In the genomic region with DNA sequence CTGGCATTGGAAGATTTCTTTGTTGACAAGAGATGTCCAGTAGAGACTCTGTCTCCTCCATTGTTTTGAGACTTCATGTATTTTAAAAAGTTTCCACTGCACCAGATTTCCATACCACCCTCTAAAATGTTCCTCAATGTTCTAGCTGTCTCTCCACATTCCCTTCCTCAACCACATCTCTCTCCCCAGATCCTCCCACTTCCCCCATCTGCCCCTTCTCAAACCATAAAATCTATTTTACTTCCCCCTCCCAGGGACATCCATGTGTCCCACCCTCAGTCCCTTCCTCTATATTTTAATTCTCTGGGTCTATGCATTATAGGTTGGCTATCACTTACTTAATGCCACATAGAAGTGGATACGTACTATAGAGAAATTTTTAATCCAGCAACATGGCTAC, we compare ENCODE assay signal across 18 mouse cellular contexts. TPM values are rescaled to one million over a fixed set of nuclear protein-coding genes. Genes with fewer than 3 reads are reported as not detected.
DNase-seq lines count a peak whose midpoint lies in the region; ATAC-seq lines count a peak whose summit lies in the region.
"Had no signal": no experiment of that assay in that cellular context is flagged by ENCODE, and none has a peak within 500 bp of the region (broad histone marks: within the 10 kb centered on the region; RNA-seq: fewer than 3 reads in every experiment).

No protein-coding gene starts in this region.

- ATAC-seq in common myeloid progenitor, adult 5-6 weeks (replicated peaks; ENCODE audit: low read depth, poor library complexity, severe bottlenecking) = peak; percentile 62
- ATAC-seq in granulocyte monocyte progenitor cell, adult 5-6 weeks (replicated peaks; ENCODE audit: poor library complexity, severe bottlenecking) = peak; percentile 98
- peak; percentile 82 for ATAC-seq in megakaryocyte progenitor cell, adult 5-6 weeks (replicated peaks; ENCODE audit: poor library complexity)
- ATAC-seq: forebrain, embryonic 13.5 days; forebrain, embryonic 15.5 days; forebrain, postnatal 0 days had no signal

- DNase-seq in kidney, postnatal 36 days = no peak
- DNase-seq in retina, postnatal 1 day = no peak
- DNase-seq: adrenal gland, adult 2 months; adrenal gland, postnatal 10 days; adrenal gland, postnatal 25 days; cerebellum, adult 11 months; cerebellum, adult 18-20 months; cerebellum, adult 8-10 months; cerebellum, adult 9-11 months; cerebellum, postnatal 14 days; cerebellum, postnatal 36 days; forebrain, postnatal 0 days had no signal

RNA-seq across cellular contexts. Expression of gene Siglecf, which starts 10.3 kb away (rescaled TPM):
- 18.8 and 22.1 TPM in 2 replicates for total RNA-seq in common myeloid progenitor, adult 5-6 weeks (2017)
- total RNA-seq in granulocyte monocyte progenitor cell, adult 5-6 weeks (2014; fragmentation: Nextera tagmentation) = 11.6 and 16.5 TPM in 2 replicates
- 19.2 and 22.0 TPM in 2 replicates for total RNA-seq in granulocyte monocyte progenitor cell, adult 5-6 weeks (2017)
- total RNA-seq in megakaryocyte progenitor cell, adult 5-6 weeks (2015) = 24.3 and 26.3 TPM in 2 replicates
- 24.8 and 24.9 TPM in 2 replicates for total RNA-seq in megakaryocyte progenitor cell, adult 5-6 weeks (2017)
- total RNA-seq: adrenal gland, adult 2 months; adrenal gland, postnatal 25 days; forebrain, postnatal 0 days had no signal

RNA-seq across cellular contexts. Expression of gene Siglecg, which starts 46.6 kb away (rescaled TPM):
- total RNA-seq in common myeloid progenitor, adult 5-6 weeks (2017) = 1.6 TPM in 2 replicates
- total RNA-seq in granulocyte monocyte progenitor cell, adult 5-6 weeks (2014; fragmentation: Nextera tagmentation) = 11.9 and 27.5 TPM in 2 replicates
- total RNA-seq in granulocyte monocyte progenitor cell, adult 5-6 weeks (2017) = 11.8 and 12.6 TPM in 2 replicates
- total RNA-seq in megakaryocyte progenitor cell, adult 5-6 weeks (2015) = 17.2 and 23.0 TPM in 2 replicates
- 11.7 and 15.4 TPM in 2 replicates for total RNA-seq in megakaryocyte progenitor cell, adult 5-6 weeks (2017)
- total RNA-seq: forebrain, postnatal 0 days; MEL had no signal

RNA-seq across cellular contexts. Expression of gene Zfp715, which starts 48.3 kb away (rescaled TPM):
- total RNA-seq in common myeloid progenitor, adult 5-6 weeks (2017) = 20.1 and 36.6 TPM in 2 replicates
- total RNA-seq in granulocyte monocyte progenitor cell, adult 5-6 weeks (2014; fragmentation: Nextera tagmentation) = 17.7 and 20.7 TPM in 2 replicates
- total RNA-seq in granulocyte monocyte progenitor cell, adult 5-6 weeks (2017) = 13.3 and 22.0 TPM in 2 replicates
- total RNA-seq in megakaryocyte progenitor cell, adult 5-6 weeks (2015) = 26.5 and 26.8 TPM in 2 replicates
- total RNA-seq in megakaryocyte progenitor cell, adult 5-6 weeks (2017) = 19.4 and 19.7 TPM in 2 replicates
